Mouse (Mus musculus) small intestine, adult 2 months (tissue): ENCODE results near the gene Rnf181. TPM values are rescaled to one million over a fixed set of nuclear protein-coding genes. Genes with fewer than 3 reads are reported as not detected.
A peak's percentile ranks its signal among the peaks of the same experiment; 100 is the strongest.

Source experiments
- H3K27ac ChIP-seq: fragments of 200-500 bp; 2 replicates; pipeline ENCODE4 v1.5.1; 2012; ENCODE audit warnings: low read depth, low read length, control low read depth, inconsistent platforms; ENCODE audit not compliant: insufficient read depth
- H3K27me3 ChIP-seq: fragments of 200-500 bp; 2 replicates; pipeline ENCODE4 v1.6.1; 2012; ENCODE audit warnings: mild to moderate bottlenecking, moderate library complexity, low read length, inconsistent platforms; ENCODE audit not compliant: control insufficient read depth, insufficient read depth
- H3K36me3 ChIP-seq: fragments of 200-500 bp; 2 replicates; pipeline ENCODE4 v1.6.1; 2012; ENCODE audit warnings: mild to moderate bottlenecking, low read length, control low read depth, inconsistent platforms; ENCODE audit not compliant: control insufficient read depth, insufficient read depth
- H3K4me1 ChIP-seq: fragments of 200-500 bp; 2 replicates; pipeline ENCODE4 v1.6.1; 2012; ENCODE audit warnings: low read length, inconsistent platforms, mixed read lengths; ENCODE audit not compliant: control insufficient read depth, insufficient read depth, insufficient read length
- H3K4me3 ChIP-seq: fragments of 200-500 bp; 2 replicates; pipeline ENCODE4 v1.5.1; 2012; ENCODE audit warnings: low read depth, mild to moderate bottlenecking, control low read depth, inconsistent platforms, low read length, moderate library complexity
- CTCF ChIP-seq: fragments of 200-500 bp; IDR thresholded peaks from 2 replicates; pipeline ENCODE4 v1.5.1; 2012; ENCODE audit warnings: low read depth, mild to moderate bottlenecking, control low read depth, inconsistent platforms, low read length, moderate library complexity, mixed read lengths; ENCODE audit not compliant: insufficient replicate concordance, insufficient read length; ENCODE audit errors: extremely low read depth
- POLR2A ChIP-seq: fragments of 200-500 bp; IDR thresholded peaks from 2 replicates; pipeline ENCODE4 v1.6.1; 2012; ENCODE audit warnings: low read depth, mild to moderate bottlenecking, control low read depth, inconsistent platforms, low read length, moderate library complexity
- WGBS: fragments of 180-500 bp; shearing (Covaris S2); methylation state at CpG from one replicate; pipeline ENCODE4 v1.1.7; 2018; 5-methylcytosine and 5-hydroxymethylcytosine counted together
- polyA plus RNA-seq: library from polyadenylated mRNA; depleted of rRNA; stranded (reverse); fragments of >200 nt; gene quantifications from 2 replicates; pipeline ENCODE4 v1.2.3, GENCODE M21; 2012

Rnf181 gene
- polyA plus RNA-seq, 1 experiment: 97.6 TPM

GRCm38 (mm10) chr6:72371147-72371546 is 4.4 kb upstream of the Rnf181 start:
- Histone ChIP-seq H3K36me3 (no peaks in the 10 kb centered on the region), H3K27ac (no peak overlapping the region), H3K4me3 (no peak overlapping the region), H3K27me3 (no peaks in the 10 kb centered on the region), H3K4me1 (peaks cover 27% of the 10 kb centered on the region; the same call in 1 of the 2 replicates)
- 70% methylated on average over 5 of the region's 5 CpGs for WGBS
- no peak for TF ChIP-seq CTCF
- no peak for TF ChIP-seq POLR2A

GRCm38 (mm10) chr6:72370091-72370490 is 3.3 kb upstream of the Rnf181 start:
- TF ChIP-seq CTCF (no peak), POLR2A (no peak)
- WGBS: 81% methylated on average over 12 of the region's 12 CpGs
- H3K27ac ChIP-seq: no peak overlapping the region

GRCm38 (mm10) chr6:72369557-72369956 is 2.8 kb upstream of the Rnf181 start:
- peaks cover 31% of the 10 kb centered on the region; the same call in 1 of the 2 replicates for H3K4me1 ChIP-seq
- no peak overlapping the region for H3K4me3 ChIP-seq
- no peak overlapping the region for H3K27ac ChIP-seq
- H3K36me3 ChIP-seq: no peaks in the 10 kb centered on the region
- WGBS: 87% methylated on average over 4 of the region's 4 CpGs
- TF ChIP-seq POLR2A: no peak
- no peak for TF ChIP-seq CTCF
- H3K27me3 ChIP-seq: no peaks in the 10 kb centered on the region

More at GRCm38 (mm10) chr6:72370091-72370490, 3.3 kb upstream of the Rnf181 start:
- Histone ChIP-seq H3K36me3 (no peaks in the 10 kb centered on the region), H3K4me1 (peaks cover 30% of the 10 kb centered on the region; the same call in 1 of the 2 replicates), H3K4me3 (no peak overlapping the region), H3K27me3 (no peaks in the 10 kb centered on the region)

- Histone ChIP-seq H3K27ac (no peak overlapping the region), H3K4me1 (peaks cover 16% of the 10 kb centered on the region; the same call in 1 of the 2 replicates), H3K27me3 (no peaks in the 10 kb centered on the region), H3K4me3 (no peak overlapping the region), H3K36me3 (no peaks in the 10 kb centered on the region)
- 79% methylated on average over 4 of the region's 4 CpGs for WGBS
- TF ChIP-seq POLR2A (no peak), CTCF (no peak)
Measured at GRCm38 (mm10) chr6:72367460-72367974, 761 bp upstream of the Rnf181 start.

- TF ChIP-seq POLR2A: no peak
- no peak for TF ChIP-seq CTCF
- Histone ChIP-seq H3K4me3 (no peak overlapping the region), H3K27me3 (no peaks in the 10 kb centered on the region), H3K4me1 (peaks cover 13% of the 10 kb centered on the region; the same call in 1 of the 2 replicates), H3K36me3 (no peaks in the 10 kb centered on the region), H3K27ac (no peak overlapping the region)
- WGBS: 49% methylated on average over 3 of the region's 3 CpGs
Measured at GRCm38 (mm10) chr6:72366304-72366703, 452 bp downstream of the Rnf181 start.

- WGBS: 36% methylated on average over 6 of the region's 6 CpGs
- peaks cover 7% of the 10 kb centered on the region; the same call in 1 of the 2 replicates for H3K36me3 ChIP-seq
- peaks cover 23% of the 10 kb centered on the region for H3K4me1 ChIP-seq
- TF ChIP-seq POLR2A (peak; percentile 35; the same call in 1 of the 2 replicates), CTCF (no peak)
- peak overlapping the region; percentile 65 for H3K27ac ChIP-seq
- H3K4me3 ChIP-seq: no peak overlapping the region
- H3K27me3 ChIP-seq: no peaks in the 10 kb centered on the region
Measured at GRCm38 (mm10) chr6:72364985-72365384, 1.8 kb downstream of the Rnf181 start.

- Histone ChIP-seq H3K4me1 (peaks cover 23% of the 10 kb centered on the region), H3K27me3 (no peaks in the 10 kb centered on the region), H3K27ac (no peak overlapping the region), H3K4me3 (no peak overlapping the region), H3K36me3 (peaks cover 11% of the 10 kb centered on the region)
- no peak for TF ChIP-seq POLR2A
- peak; percentile 38; the same call in 1 of the 2 replicates for TF ChIP-seq CTCF
- WGBS: 50% methylated on average over 7 of the region's 7 CpGs
Measured at GRCm38 (mm10) chr6:72364009-72364408, 2.7 kb downstream of the Rnf181 start.
